Mouse (Mus musculus): ENCODE measurements at regions not wholly inside any gene's neighbourhood (a gene's known extent, or its start where the extent isn't known, plus 50 kb on each side); places are given as distances from the start of the nearest gene placed in this dataset.

- no peak for TF ChIP-seq CTCF (IDR thresholded peaks at IDR 0.05; ENCODE audit: low read depth, low read length)
- TF ChIP-seq POLR2A (IDR thresholded peaks at IDR 0.05; ENCODE audit: insufficient read depth, low read length): no peak
These were observed 213.2 kb upstream of the Stxbp6 start for GRCm38 (mm10) chr12:45287759-45288158.

All from ES-Bruce4 (cell line).